Mouse (Mus musculus) liver, adult 10 weeks (tissue): ENCODE data around the gene Zfp827. TPM values are rescaled to one million over a fixed set of nuclear protein-coding genes. Genes with fewer than 3 reads are reported as not detected.

ENCODE experiments used
- polyA plus RNA-seq: library from polyadenylated mRNA; stranded (reverse); fragments of 350-450 nt; fragmentation: Illumina TruSeq; extraction: RNeasy Lipid Tissue Mini Kit (QIAGEN cat#74804); gene quantifications from one replicate; pipeline ENCODE4 v1.2.3, GENCODE M21; 2014; ENCODE audit warnings: low read depth, low replicate concordance

The Zfp827 gene
- 0.11 TPM for polyA plus RNA-seq

GRCm38 (mm10) chr8:79027977-79028487, at the start of gene Zfp827:
TSS of gene Zfp827 (plus strand) at chr8:79028437.

Other genes starting within 250 kb of the Zfp827 start
- 91.3 TPM for gene Lsm6, start 207.3 kb upstream of the Zfp827 start, polyA plus RNA-seq
- gene 1700011L22Rik, start 220.1 kb downstream of the Zfp827 start, polyA plus RNA-seq, result not detected